Comparison of ENCODE assay signal across 19 mouse cellular contexts in the genomic region with DNA sequence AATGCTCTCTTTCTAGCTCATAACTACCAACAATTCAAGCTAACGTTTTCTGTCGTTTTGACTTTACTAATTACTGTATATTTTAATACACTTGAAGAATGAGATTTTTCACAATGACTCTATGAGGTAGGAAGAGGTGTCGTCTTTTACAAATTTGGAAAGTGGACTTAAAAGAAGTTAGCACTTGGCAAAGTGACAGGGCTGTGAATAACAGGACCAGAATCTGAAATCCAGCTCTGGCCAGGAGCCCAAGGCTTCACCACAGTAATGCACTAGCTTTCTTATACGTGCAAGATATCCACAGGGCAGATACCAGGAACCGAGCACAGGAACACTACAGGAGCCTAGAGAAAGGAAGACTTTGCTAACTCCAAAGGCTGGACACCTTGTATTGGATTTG. TPM values are rescaled to one million over a fixed set of nuclear protein-coding genes. Genes with fewer than 3 reads are reported as not detected.
A peak's percentile ranks its signal among the peaks of the same experiment; 100 is the strongest.
DNase-seq lines count a peak whose midpoint lies in the region; ATAC-seq and TF ChIP-seq lines count a peak whose summit lies in the region.
"Had no signal": no experiment of that assay in that cellular context is flagged by ENCODE, and none has a peak within 500 bp of the region (broad histone marks: within the 10 kb centered on the region; RNA-seq: fewer than 3 reads in every experiment).

No protein-coding gene starts in this region.

- H3K9me3 ChIP-seq in lung, embryonic 14.5 days (ENCODE audit: low read depth, low read length), result no peaks in the 10 kb centered on the region
- H3K9me3 ChIP-seq: embryonic facial prominence, embryonic 15.5 days; heart, embryonic 10.5 days had no signal

- no peak for DNase-seq in gastrocnemius, adult 2 months
- DNase-seq in gastrocnemius, adult 18-20 months (ENCODE audit: low spot score), result no peak
- DNase-seq in lung, embryonic 14.5 days, result peak; percentile 63
- DNase-seq in lung, postnatal 36 days, result no peak
- DNase-seq in NIH3T3 (ENCODE audit: low read depth), result peak; percentile 94
- no peak for DNase-seq in embryo, embryonic 11 days
- DNase-seq: heart, postnatal 4 days; kidney, adult 9 months; lung, postnatal 4 days; thymus, postnatal 14 days had no signal

- intact Hi-C loops in gastrocnemius, adult 2 months (cut with DNase I), result no loop called here

- H3K9ac ChIP-seq in lung, embryonic 14.5 days, result no peak overlapping the region
- H3K9ac ChIP-seq: embryonic facial prominence, embryonic 15.5 days; liver, embryonic 14.5 days had no signal

- H3K4me3 ChIP-seq in gastrocnemius, adult 2 months, result no peak overlapping the region
- H3K4me3 ChIP-seq in lung, embryonic 14.5 days (ENCODE audit: low read depth, low read length), result no peak overlapping the region
- H3K4me3 ChIP-seq in brown adipose tissue, adult 24 weeks (ENCODE audit: insufficient read depth, low read depth, low read length), result no peak overlapping the region
- H3K4me3 ChIP-seq: embryonic facial prominence, embryonic 15.5 days; heart, embryonic 10.5 days had no signal

- 49% methylated on average over 5 of the region's 5 CpGs for WGBS in lung, embryonic 14.5 days

- peak overlapping the region; percentile 8; the same call in 1 of the 2 replicates for H3K27ac ChIP-seq in gastrocnemius, adult 2 months
- H3K27ac ChIP-seq in lung, embryonic 14.5 days (ENCODE audit: low read depth), result peak overlapping the region; percentile 28; the same call in 1 of the 2 replicates
- peak overlapping the region; percentile 79; the same call in 1 of the 2 replicates for H3K27ac ChIP-seq in brown adipose tissue, adult 24 weeks (replicated peaks; ENCODE audit: low read depth, low read length)
- H3K27ac ChIP-seq: embryonic facial prominence, embryonic 15.5 days; heart, embryonic 10.5 days; liver, embryonic 14.5 days had no signal

- TF ChIP-seq CTCF in gastrocnemius, adult 2 months (IDR thresholded peaks at IDR 0.05), result no peak
- no peak for TF ChIP-seq CTCF in lung, embryonic 14.5 days (IDR thresholded peaks at IDR 0.05; ENCODE audit: low read depth)

- no peak for ATAC-seq in lung, embryonic 14.5 days (ENCODE audit: insufficient read depth)
- ATAC-seq: midbrain, embryonic 16.5 days had no signal

- no peak overlapping the region for H3K4me2 ChIP-seq in lung, embryonic 14.5 days
- H3K4me2 ChIP-seq: embryonic facial prominence, embryonic 15.5 days had no signal

- H3K4me1 ChIP-seq in lung, embryonic 14.5 days (ENCODE audit: insufficient read depth), result no peaks in the 10 kb centered on the region
- H3K4me1 ChIP-seq in brown adipose tissue, adult 24 weeks (ENCODE audit: control insufficient read depth, insufficient read depth, insufficient read length, low read length), result peaks cover 5% of the 10 kb centered on the region; the same call in 1 of the 2 replicates

- H3K27me3 ChIP-seq in lung, embryonic 14.5 days (ENCODE audit: insufficient read depth, low read length), result no peaks in the 10 kb centered on the region
- H3K27me3 ChIP-seq: CH12.LX; embryonic facial prominence, embryonic 15.5 days had no signal

- no peaks in the 10 kb centered on the region for H3K36me3 ChIP-seq in lung, embryonic 14.5 days (ENCODE audit: insufficient read depth)
- H3K36me3 ChIP-seq: embryonic facial prominence, embryonic 15.5 days; heart, embryonic 10.5 days had no signal

RNA-seq across cellular contexts. Expression of gene F3, which starts 17.2 kb away (rescaled TPM):
- total RNA-seq in gastrocnemius, adult 2 months (2021), result 1 to 10 TPM; 5.7 to 6.1 TPM
- 1 to 10 TPM; 3.3 to 7.9 TPM for total RNA-seq in gastrocnemius, adult 18-20 months (2021)
- 16.1 and 19.1 TPM in 2 replicates for polyA plus RNA-seq in lung, embryonic 14.5 days (2014; fragmentation: Nextera tagmentation; extraction: Ambion mirVana)
- polyA plus RNA-seq in brown adipose tissue, adult 24 weeks (2012; ENCODE audit: insufficient read depth, insufficient read length, missing spikeins), result 32.7 and 54.0 TPM in 2 replicates

RNA-seq across cellular contexts. Expression of gene 4930432M17Rik, which starts 35.5 kb away (rescaled TPM):
- not detected for total RNA-seq in gastrocnemius, adult 2 months (2021)
- not detected for total RNA-seq in gastrocnemius, adult 18-20 months (2021)
- polyA plus RNA-seq in lung, embryonic 14.5 days (2014; fragmentation: Nextera tagmentation; extraction: Ambion mirVana), result not detected in 2 replicates
- not detected in 2 replicates for polyA plus RNA-seq in brown adipose tissue, adult 24 weeks (2012; ENCODE audit: insufficient read depth, insufficient read length, missing spikeins)
- total RNA-seq: CH12.LX; heart, postnatal 4 days; layer of hippocampus, adult 18-20 months; left cerebral cortex, postnatal 10 days; neutrophil, adult 5-6 weeks had no signal
- polyA plus RNA-seq: embryonic facial prominence, embryonic 15.5 days; heart, embryonic 10.5 days; liver, embryonic 14.5 days; midbrain, embryonic 16.5 days had no signal

Comparison
In these comparisons a context has a peak if more than half of its experiments do, and no peak if none do; other contexts are left out.
1. DNase-seq: peak in lung, embryonic 14.5 days (single experiment) and NIH3T3 (single experiment); none in gastrocnemius, adult 2 months (single experiment), gastrocnemius, adult 18-20 months (single experiment), lung, postnatal 36 days (single experiment) and embryo, embryonic 11 days (single experiment).
2. H3K27ac ChIP-seq: peak in every context shown above with its lines; median percentile 79 in brown adipose tissue, adult 24 weeks; 28 in lung, embryonic 14.5 days; 8 in gastrocnemius, adult 2 months.